Mouse (Mus musculus) erythroblast, embryonic 14.5 days (primary cell): ENCODE results near the gene Gng8. TPM values are rescaled to one million over a fixed set of nuclear protein-coding genes. Genes with fewer than 3 reads are reported as not detected.

ENCODE experiments used
- H3K27me3 ChIP-seq: 2 replicates; pipeline ENCODE4 v1.6.1; 2012; ENCODE audit warnings: inconsistent platforms; ENCODE audit not compliant: control insufficient read depth
- H3K36me3 ChIP-seq: 2 replicates; pipeline ENCODE4 v1.6.1; 2012; ENCODE audit warnings: mild to moderate bottlenecking, inconsistent platforms; ENCODE audit not compliant: control insufficient read depth
- H3K4me1 ChIP-seq: 2 replicates; pipeline ENCODE4 v1.6.1; 2012; ENCODE audit warnings: inconsistent platforms; ENCODE audit not compliant: control insufficient read depth
- H3K4me3 ChIP-seq: replicated peaks from 2 replicates; pipeline ENCODE3; 2012; ENCODE audit warnings: moderate library complexity, mild to moderate bottlenecking, inconsistent platforms
- H3K9me3 ChIP-seq: 2 replicates; pipeline ENCODE4 v1.6.1; 2012; ENCODE audit warnings: low read length, inconsistent platforms, mixed read lengths; ENCODE audit not compliant: control insufficient read depth
- GATA1 ChIP-seq: IDR thresholded peaks from 2 replicates; pipeline ENCODE4 v1.6.1; 2012; ENCODE audit warnings: low read length, inconsistent platforms, mixed read lengths
- TAL1 ChIP-seq: IDR thresholded peaks from 3 replicates; pipeline ENCODE4 v1.6.1; 2012; ENCODE audit warnings: low read length, inconsistent platforms, mixed read lengths
- polyA plus RNA-seq: library from polyadenylated mRNA; stranded (reverse); fragments of >175 nt; gene quantifications from 2 replicates; pipeline ENCODE4 v1.2.3, GENCODE M21; 2012

Gene Gng8
- polyA plus RNA-seq, 1 experiment: not detected

DNA sequence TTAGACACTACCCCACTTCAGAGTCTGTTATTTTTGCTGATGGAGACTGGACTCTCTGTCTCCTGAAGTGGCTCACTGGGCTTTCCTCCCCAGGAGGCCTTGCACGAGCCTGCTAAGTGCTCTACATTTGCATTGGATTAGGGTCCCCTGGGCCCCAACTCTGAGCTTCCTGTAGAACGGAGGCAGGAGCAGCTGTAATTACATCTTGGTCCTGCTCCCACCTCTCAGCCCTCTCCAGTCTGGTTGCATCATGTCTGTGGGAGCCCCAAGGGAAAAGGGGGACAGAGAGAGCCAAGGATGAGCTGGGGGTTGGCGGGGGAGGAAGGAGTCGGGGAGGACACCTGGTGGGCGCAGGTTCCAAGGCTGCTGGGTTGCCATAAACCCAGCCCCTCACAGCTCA lies 8.9 kb downstream of the Gng8 start:
- Histone ChIP-seq H3K4me1 (peaks cover 8% of the 10 kb centered on the region), H3K9me3 (no peaks in the 10 kb centered on the region), H3K27me3 (peaks cover 19% of the 10 kb centered on the region), H3K36me3 (no peaks in the 10 kb centered on the region), H3K4me3 (no peak overlapping the region)
- TF ChIP-seq TAL1: no peak
- no peak for TF ChIP-seq GATA1

- no peak overlapping the region for H3K4me3 ChIP-seq
- TF ChIP-seq GATA1: no peak
- no peak for TF ChIP-seq TAL1
- H3K27me3 ChIP-seq: peaks cover 37% of the 10 kb centered on the region
- no peaks in the 10 kb centered on the region for H3K9me3 ChIP-seq
- H3K36me3 ChIP-seq: no peaks in the 10 kb centered on the region
- H3K4me1 ChIP-seq: peaks cover 18% of the 10 kb centered on the region
Measured at GRCm38 (mm10) chr7:16903439-16903955, 11.9 kb downstream of the Gng8 start.

GRCm38 (mm10) chr7:16904120-16904675 lies 12.6 kb downstream of the Gng8 start:
- H3K9me3 ChIP-seq: no peaks in the 10 kb centered on the region
- H3K4me3 ChIP-seq: no peak overlapping the region
- TF ChIP-seq GATA1 (no peak), TAL1 (no peak)
- peaks cover 42% of the 10 kb centered on the region for H3K27me3 ChIP-seq
- H3K4me1 ChIP-seq: peaks cover 18% of the 10 kb centered on the region
- no peaks in the 10 kb centered on the region for H3K36me3 ChIP-seq

GRCm38 (mm10) chr7:16905491-16906021 lies 14.0 kb downstream of the Gng8 start:
- Histone ChIP-seq H3K4me3 (no peak overlapping the region), H3K9me3 (no peaks in the 10 kb centered on the region), H3K36me3 (no peaks in the 10 kb centered on the region), H3K4me1 (peaks cover 18% of the 10 kb centered on the region), H3K27me3 (peaks cover 43% of the 10 kb centered on the region)
- TF ChIP-seq GATA1: no peak
- TF ChIP-seq TAL1: no peak

GRCm38 (mm10) chr7:16906281-16906680 lies 14.7 kb downstream of the Gng8 start, which contains the start of gene Ptgir:
Gene Ptgir, plus strand, starts transcription at chr7:16906490.
- no peak for TF ChIP-seq TAL1
- TF ChIP-seq GATA1: no peak
- H3K4me3 ChIP-seq: no peak within 1 kb of the TSS
- H3K9me3 ChIP-seq: no peaks in the 10 kb centered on the region
- peaks cover 40% of the 10 kb centered on the region for H3K27me3 ChIP-seq
- peaks cover 18% of the 10 kb centered on the region for H3K4me1 ChIP-seq
- no peaks in the 10 kb centered on the region for H3K36me3 ChIP-seq

- no peaks in the 10 kb centered on the region for H3K9me3 ChIP-seq
- H3K4me1 ChIP-seq: peaks cover 18% of the 10 kb centered on the region
- TF ChIP-seq TAL1 (no peak), GATA1 (no peak)
- peaks cover 40% of the 10 kb centered on the region for H3K27me3 ChIP-seq
- H3K36me3 ChIP-seq: no peaks in the 10 kb centered on the region
- H3K4me3 ChIP-seq: no peak overlapping the region
Measured at GRCm38 (mm10) chr7:16906889-16907559, 15.4 kb downstream of the Gng8 start.

GRCm38 (mm10) chr7:16907842-16908241 lies 16.3 kb downstream of the Gng8 start:
- Histone ChIP-seq H3K36me3 (no peaks in the 10 kb centered on the region), H3K27me3 (peaks cover 37% of the 10 kb centered on the region), H3K4me3 (no peak overlapping the region)

GRCm38 (mm10) chr7:16908367-16908766 lies 16.8 kb downstream of the Gng8 start:
- Histone ChIP-seq H3K36me3 (no peaks in the 10 kb centered on the region; the same call in 1 of the 2 replicates), H3K4me1 (peaks cover 15% of the 10 kb centered on the region), H3K9me3 (no peaks in the 10 kb centered on the region), H3K27me3 (peaks cover 36% of the 10 kb centered on the region), H3K4me3 (no peak overlapping the region)
- TF ChIP-seq TAL1 (no peak), GATA1 (no peak)

More at GRCm38 (mm10) chr7:16907842-16908241, 16.3 kb downstream of the Gng8 start:
- H3K4me1 ChIP-seq: peaks cover 16% of the 10 kb centered on the region
- no peak for TF ChIP-seq TAL1
- no peak for TF ChIP-seq GATA1
- H3K9me3 ChIP-seq: no peaks in the 10 kb centered on the region

DNA sequence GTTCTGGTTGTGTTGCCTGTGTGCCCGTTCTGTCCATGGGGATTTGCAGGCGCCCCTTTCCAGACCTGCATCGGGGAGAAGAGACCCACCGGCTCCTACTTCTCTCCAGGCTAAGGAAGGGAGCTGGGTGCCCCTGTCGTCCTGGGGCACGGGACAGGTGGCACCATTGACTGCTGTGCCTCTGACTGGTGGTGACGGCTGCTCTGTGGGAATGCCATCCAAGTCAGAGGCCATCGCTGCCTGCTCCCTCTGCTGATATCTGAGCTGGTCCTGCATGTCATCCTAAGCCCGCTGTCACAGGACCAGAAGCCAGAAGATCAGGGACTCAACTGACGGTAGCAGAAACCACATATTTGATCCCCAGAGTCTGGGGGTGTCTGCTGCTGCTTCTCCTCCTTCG lies 17.3 kb downstream of the Gng8 start:
- no peak overlapping the region for H3K4me3 ChIP-seq
- H3K27me3 ChIP-seq: peaks cover 35% of the 10 kb centered on the region
- no peaks in the 10 kb centered on the region for H3K9me3 ChIP-seq
- peaks cover under 1% of the 10 kb centered on the region for H3K36me3 ChIP-seq
- peaks cover 14% of the 10 kb centered on the region for H3K4me1 ChIP-seq
- TF ChIP-seq TAL1 (no peak), GATA1 (no peak)
